Mouse (Mus musculus) embryonic facial prominence, embryonic 14.5 days (tissue): ENCODE results near the gene Sirt6. TPM values are rescaled to one million over a fixed set of nuclear protein-coding genes. Genes with fewer than 3 reads are reported as not detected.
A peak's percentile ranks its signal among the peaks of the same experiment; 100 is the strongest.

Experiments
- ATAC-seq: fragments of 200-750 bp; cut with Nextera tagmentation; 2 replicates; pipeline ENCODE4 v1.8.0; 2017; ENCODE audit warnings: low read depth, moderate number of reproducible peaks, moderate TSS enrichment
- DNase-seq: peaks from one replicate; pipeline ENCODE4 v3.0.0-alpha.2; 2015; ENCODE audit warnings: low spot score
- H3K27ac ChIP-seq: fragments of 300-500 bp; sonication (generic); replicated peaks from 2 replicates; pipeline ENCODE4 v1.5.1; 2014; ENCODE audit warnings: low read depth, mild to moderate bottlenecking, low read length, moderate library complexity
- H3K27me3 ChIP-seq: fragments of 300-500 bp; sonication (generic); replicated peaks from 2 replicates; pipeline ENCODE4 v1.6.1; 2014; ENCODE audit warnings: low read length; ENCODE audit not compliant: control insufficient read depth, insufficient read depth
- H3K36me3 ChIP-seq: fragments of 300-500 bp; sonication (generic); 2 replicates; pipeline ENCODE4 v1.6.1; 2014; ENCODE audit warnings: low read length, mixed read lengths; ENCODE audit not compliant: control insufficient read depth, insufficient read depth
- H3K4me1 ChIP-seq: fragments of 300-500 bp; sonication (generic); 2 replicates; pipeline ENCODE4 v1.6.1; 2014; ENCODE audit warnings: antibody characterized with exemption, low read length; ENCODE audit not compliant: control insufficient read depth, insufficient read depth
- H3K4me2 ChIP-seq: fragments of 300-500 bp; sonication (generic); 2 replicates; pipeline ENCODE4 v1.6.1; 2014; ENCODE audit warnings: low read depth, mild to moderate bottlenecking, low read length, moderate library complexity, mixed read lengths
- H3K4me3 ChIP-seq: fragments of 300-500 bp; sonication (generic); 2 replicates; pipeline ENCODE4 v1.5.1; 2014; ENCODE audit warnings: low read depth, mild to moderate bottlenecking, low read length
- H3K9ac ChIP-seq: fragments of 300-500 bp; sonication (generic); 2 replicates; pipeline ENCODE4 v1.6.1; 2014; ENCODE audit warnings: low read depth, mild to moderate bottlenecking, low read length, moderate library complexity, mixed read lengths
- H3K9me3 ChIP-seq: fragments of 300-500 bp; sonication (generic); 2 replicates; pipeline ENCODE4 v1.6.1; 2016; ENCODE audit warnings: low read length; ENCODE audit not compliant: control insufficient read depth
- WGBS: fragments of 180-500 bp; shearing (Covaris S2); extraction: QIAGEN DNeasy Blood & Tissue Kit; methylation state at CpG from one replicate; pipeline ENCODE4 v1.1.7; 2014; 5-methylcytosine and 5-hydroxymethylcytosine counted together
- polyA plus RNA-seq: library from polyadenylated mRNA; unstranded; fragments of >200 nt; fragmentation: Nextera tagmentation; extraction: Ambion mirVana; gene quantifications from 2 replicates; pipeline ENCODE4 v1.2.1, GENCODE M21; 2014

Gene Sirt6
- polyA plus RNA-seq, 1 experiment from 2014 or later = 24.4 TPM

DNA sequence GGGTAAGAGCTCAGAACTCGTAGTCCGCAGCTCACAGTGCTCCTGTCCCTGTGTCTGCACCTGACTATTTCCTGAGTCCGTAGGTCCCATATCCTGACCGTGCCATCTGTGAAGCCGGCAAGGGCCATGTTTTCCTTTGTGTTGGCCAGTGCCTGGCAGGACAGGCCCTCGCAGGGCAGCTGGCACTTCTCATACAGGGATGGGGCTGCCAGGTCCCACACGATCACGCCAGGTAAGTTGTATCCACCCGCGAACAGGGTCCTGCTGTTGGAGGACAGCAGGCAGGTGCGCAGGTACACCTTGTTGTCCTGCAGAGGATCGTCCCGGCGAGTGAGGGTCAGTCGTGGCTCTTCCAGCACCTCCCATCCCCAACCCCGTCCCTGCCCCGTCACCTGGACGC is 33.7 kb downstream of the Sirt6 start:
- ATAC-seq (no peak), DNase-seq (no peak)
- H3K4me3 ChIP-seq = no peak overlapping the region
- peaks cover 8% of the 10 kb centered on the region for H3K36me3 ChIP-seq
- WGBS = 73% methylated on average over 18 of the region's 18 CpGs
- no peaks in the 10 kb centered on the region for H3K27me3 ChIP-seq
- no peak overlapping the region for H3K9ac ChIP-seq
- H3K4me1 ChIP-seq = peaks cover 30% of the 10 kb centered on the region
- H3K27ac ChIP-seq = no peak overlapping the region
- no peaks in the 10 kb centered on the region for H3K9me3 ChIP-seq
- no peak overlapping the region for H3K4me2 ChIP-seq

DNA sequence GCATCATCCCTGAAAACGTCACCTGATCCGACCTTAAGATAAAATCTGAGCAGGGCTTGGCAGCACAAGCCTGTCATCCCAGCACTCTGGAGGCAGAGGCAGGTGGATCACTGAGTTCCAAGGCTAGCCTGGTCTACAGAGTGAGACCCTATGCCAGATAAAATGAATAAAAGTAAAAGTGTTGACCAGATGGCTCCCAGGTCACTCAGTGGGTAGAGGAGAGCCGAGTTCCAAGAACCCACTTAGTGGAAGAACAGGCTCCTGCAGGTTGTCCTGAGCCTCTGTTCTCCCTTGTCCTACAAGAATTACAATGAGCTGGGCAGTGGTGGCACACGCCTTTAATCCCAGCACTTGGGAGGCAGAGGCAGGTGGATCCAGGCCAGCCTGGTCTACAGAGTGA is 34.4 kb downstream of the Sirt6 start:
- DNase-seq (no peak), ATAC-seq (no peak)
- Histone ChIP-seq H3K27me3 (no peaks in the 10 kb centered on the region), H3K4me3 (no peak overlapping the region), H3K4me1 (peaks cover 30% of the 10 kb centered on the region), H3K27ac (no peak overlapping the region), H3K9ac (no peak overlapping the region), H3K4me2 (no peak overlapping the region), H3K36me3 (peaks cover 15% of the 10 kb centered on the region), H3K9me3 (no peaks in the 10 kb centered on the region)
- 73% methylated on average over 4 of the region's 4 CpGs for WGBS

DNA sequence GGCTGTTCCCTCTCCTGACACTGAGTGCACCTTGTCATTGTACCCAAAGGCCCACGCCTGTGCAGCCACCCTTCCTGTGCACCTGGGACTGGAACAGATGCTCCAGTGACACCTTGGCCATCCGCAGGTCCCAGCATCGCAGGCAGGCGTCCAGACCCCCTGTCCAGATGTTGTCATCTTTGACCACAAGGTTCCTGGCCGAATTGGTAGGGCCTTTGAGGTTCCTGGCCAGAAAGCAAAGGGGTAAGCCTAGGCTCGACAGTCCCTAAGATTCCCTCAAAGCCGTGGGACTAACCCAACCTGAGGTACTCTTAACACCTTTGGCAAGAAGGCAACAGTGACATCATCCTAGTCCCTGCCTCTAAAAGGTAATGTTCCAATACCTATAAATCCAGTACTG is 35.0 kb downstream of the Sirt6 start:
- no peak overlapping the region for H3K4me3 ChIP-seq
- ATAC-seq = no peak
- no peaks in the 10 kb centered on the region for H3K27me3 ChIP-seq
- H3K36me3 ChIP-seq = peaks cover 21% of the 10 kb centered on the region
- H3K9me3 ChIP-seq = no peaks in the 10 kb centered on the region
- DNase-seq = no peak
- 83% methylated on average over 7 of the region's 7 CpGs for WGBS
- no peak overlapping the region for H3K9ac ChIP-seq
- peaks cover 26% of the 10 kb centered on the region for H3K4me1 ChIP-seq
- no peak overlapping the region for H3K27ac ChIP-seq
- no peak overlapping the region for H3K4me2 ChIP-seq

DNA sequence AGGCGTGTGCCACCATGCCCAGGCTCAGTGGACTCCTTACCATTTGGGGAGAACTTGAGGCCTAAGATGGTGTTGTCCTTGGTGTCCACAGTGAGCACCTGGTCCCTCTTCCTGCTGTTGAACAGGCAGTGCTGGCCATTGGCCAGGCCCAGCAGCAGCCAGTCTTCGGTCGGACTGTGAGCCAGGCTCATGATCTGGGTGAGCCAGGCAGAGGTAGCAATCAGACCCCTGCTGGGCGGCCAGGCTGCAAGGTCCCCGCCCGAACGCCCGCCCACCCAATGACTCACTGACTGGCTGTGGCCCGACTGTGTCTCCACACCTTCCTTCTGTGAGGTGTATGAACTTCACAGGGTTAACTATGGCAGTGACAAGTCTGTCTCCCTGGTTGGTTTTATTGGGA is 35.8 kb downstream of the Sirt6 start:
- H3K36me3 ChIP-seq = peaks cover 29% of the 10 kb centered on the region
- no peak overlapping the region for H3K4me3 ChIP-seq
- 65% methylated on average over 8 of the region's 9 CpGs for WGBS
- H3K27me3 ChIP-seq = no peaks in the 10 kb centered on the region
- no peaks in the 10 kb centered on the region for H3K9me3 ChIP-seq
- no peak for DNase-seq
- no peak overlapping the region for H3K4me2 ChIP-seq
- H3K27ac ChIP-seq = no peak overlapping the region
- no peak for ATAC-seq
- peaks cover 20% of the 10 kb centered on the region for H3K4me1 ChIP-seq
- H3K9ac ChIP-seq = no peak overlapping the region

DNA sequence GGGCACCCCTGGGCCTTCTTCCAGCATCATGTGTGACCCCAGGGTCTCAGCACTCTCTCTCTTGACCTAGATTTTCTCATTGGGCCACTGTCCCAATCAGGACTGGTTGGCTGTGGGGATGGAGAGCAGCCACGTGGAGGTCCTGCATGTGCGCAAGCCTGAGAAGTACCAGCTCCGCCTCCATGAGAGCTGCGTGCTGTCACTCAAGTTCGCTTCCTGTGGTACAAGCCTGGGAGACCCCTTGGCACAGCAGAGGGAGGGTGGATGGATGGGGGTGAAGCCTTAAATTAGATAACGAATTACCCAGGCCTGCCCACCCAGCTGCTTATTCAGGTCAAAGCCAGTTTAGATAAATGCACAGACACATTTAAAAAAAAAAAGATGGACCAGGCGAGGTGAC is 38.9 kb downstream of the Sirt6 start:
- DNase-seq = no peak

DNA sequence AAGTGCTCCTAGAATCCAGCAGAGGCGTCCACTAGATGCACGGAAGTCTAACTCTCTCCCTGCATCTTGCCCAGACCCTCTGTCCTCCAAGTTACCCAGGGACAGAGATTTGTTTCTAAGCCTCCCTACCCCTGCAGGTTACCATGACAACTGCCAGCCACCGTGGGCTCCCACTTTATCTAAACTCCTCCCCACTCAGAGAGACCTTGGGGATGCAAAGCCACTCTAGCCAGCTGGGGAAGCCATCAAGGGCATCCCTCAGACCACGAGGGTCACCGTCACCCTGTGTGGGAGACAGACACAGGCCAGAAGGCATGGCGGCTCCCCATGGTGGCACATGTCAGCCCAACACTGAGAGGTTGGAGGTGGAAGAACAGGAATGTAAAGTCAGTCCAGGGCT is 44.2 kb downstream of the Sirt6 start:
- Histone ChIP-seq H3K27me3 (no peaks in the 10 kb centered on the region), H3K4me1 (peaks cover 9% of the 10 kb centered on the region; the same call in 1 of the 2 replicates), H3K9ac (no peak overlapping the region), H3K4me3 (no peak overlapping the region), H3K9me3 (no peaks in the 10 kb centered on the region), H3K27ac (no peak overlapping the region), H3K36me3 (peaks cover 61% of the 10 kb centered on the region), H3K4me2 (no peak overlapping the region)
- DNase-seq (no peak), ATAC-seq (no peak)
- WGBS = 64% methylated on average over 6 of the region's 6 CpGs

More for the DNA sequence above, 38.9 kb downstream of the Sirt6 start:
- no peaks in the 10 kb centered on the region for H3K4me1 ChIP-seq
- no peak overlapping the region for H3K4me3 ChIP-seq
- no peak overlapping the region for H3K9ac ChIP-seq
- no peaks in the 10 kb centered on the region for H3K9me3 ChIP-seq
- no peak overlapping the region for H3K4me2 ChIP-seq
- H3K27me3 ChIP-seq = no peaks in the 10 kb centered on the region
- H3K36me3 ChIP-seq = peaks cover 59% of the 10 kb centered on the region
- H3K27ac ChIP-seq = no peak overlapping the region
- ATAC-seq = no peak
- WGBS = 61% methylated on average over 7 of the region's 7 CpGs

DNA sequence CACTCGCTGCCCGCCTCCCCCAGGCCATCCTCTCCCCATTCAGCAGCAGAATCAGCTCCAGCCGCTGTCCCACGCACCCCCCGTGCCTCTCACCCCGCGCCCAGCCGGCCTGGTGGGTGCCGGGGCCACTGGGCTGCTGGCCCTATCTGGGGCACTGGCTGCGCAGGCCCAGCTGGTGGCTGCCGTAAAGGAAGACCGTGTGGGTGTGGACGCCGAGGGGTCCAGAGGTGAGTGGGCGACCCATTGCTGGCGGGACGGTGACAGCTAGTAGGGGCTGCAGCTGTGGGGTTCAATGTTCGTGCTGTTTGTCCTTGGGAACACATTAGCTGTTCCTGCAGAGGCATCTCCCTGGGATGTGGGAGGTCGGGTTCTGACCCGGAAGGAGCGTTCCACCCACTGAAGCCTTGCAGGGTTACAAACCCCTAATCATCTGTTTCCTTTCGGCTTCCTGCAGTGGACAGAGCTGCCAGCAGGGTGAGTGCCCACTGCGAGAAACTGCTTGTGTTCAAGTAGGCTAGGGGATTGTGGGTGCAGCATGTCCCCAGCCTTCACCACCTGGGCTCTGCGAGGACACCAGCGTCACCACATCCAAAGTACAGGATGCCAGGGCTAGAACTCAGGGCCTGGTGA is 47.0 kb downstream of the Sirt6 start:
- DNase-seq = no peak
- ATAC-seq = no peak
- Histone ChIP-seq H3K27me3 (no peaks in the 10 kb centered on the region), H3K27ac (no peak overlapping the region), H3K9ac (no peak overlapping the region), H3K9me3 (no peaks in the 10 kb centered on the region), H3K4me2 (no peak overlapping the region; the same call in 1 of the 2 replicates), H3K4me1 (peaks cover 17% of the 10 kb centered on the region), H3K4me3 (no peak overlapping the region), H3K36me3 (peaks cover 46% of the 10 kb centered on the region)
- WGBS = 30% methylated on average over 16 of the region's 25 CpGs

DNA sequence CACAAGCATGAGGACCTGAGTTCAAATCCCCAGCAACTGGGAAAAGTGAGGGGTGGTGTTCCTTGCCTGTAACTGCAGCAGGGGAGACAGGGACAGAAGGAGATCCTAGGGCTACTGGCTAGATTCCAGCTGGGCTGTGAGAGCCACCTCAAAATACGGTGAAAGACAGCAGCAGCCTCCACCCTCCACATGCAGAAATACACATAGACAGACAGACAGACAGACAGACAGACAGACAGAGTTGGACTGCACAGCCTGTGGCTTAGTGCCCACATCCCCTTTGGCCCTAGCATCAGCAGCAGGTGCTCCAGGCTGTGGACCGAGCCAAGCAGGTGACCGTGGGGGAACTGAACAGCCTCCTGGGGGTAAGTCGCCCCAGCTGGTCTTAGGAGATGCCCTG is 47.6 kb downstream of the Sirt6 start:
- Histone ChIP-seq H3K27ac (no peak overlapping the region), H3K4me1 (peaks cover 20% of the 10 kb centered on the region), H3K9ac (no peak overlapping the region), H3K4me3 (no peak overlapping the region), H3K4me2 (no peak overlapping the region; the same call in 1 of the 2 replicates), H3K36me3 (peaks cover 40% of the 10 kb centered on the region), H3K9me3 (no peaks in the 10 kb centered on the region), H3K27me3 (no peaks in the 10 kb centered on the region)
- no peak for DNase-seq
- ATAC-seq = no peak
- WGBS = 48% methylated on average over 2 of the region's 4 CpGs

DNA sequence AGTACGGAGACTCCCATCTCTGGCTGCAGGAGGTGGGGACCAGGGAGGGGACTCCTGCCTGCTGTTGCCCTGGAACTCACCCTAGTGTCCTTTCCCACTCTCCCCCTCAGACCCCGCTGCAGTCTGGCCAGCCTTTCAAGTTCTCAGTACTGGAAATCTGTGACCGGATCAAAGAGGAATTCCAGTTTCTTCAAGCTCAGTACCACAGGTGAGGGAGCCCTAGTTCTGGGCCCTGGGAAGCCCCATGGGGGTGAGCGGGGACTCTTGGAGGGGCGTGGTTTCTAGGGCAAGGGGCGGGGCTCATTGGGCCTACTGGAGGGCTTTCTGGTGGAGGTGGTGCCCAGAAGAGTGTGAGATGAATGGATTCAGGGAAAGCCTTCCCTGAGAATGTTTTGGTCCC is 51.9 kb downstream of the Sirt6 start:
- Histone ChIP-seq H3K27ac (peak overlapping the region; percentile 58), H3K4me3 (peak overlapping the region; percentile 68), H3K4me1 (peaks cover 38% of the 10 kb centered on the region), H3K9me3 (no peaks in the 10 kb centered on the region), H3K9ac (peak overlapping the region; percentile 78), H3K27me3 (0 out of 2 replicates have a peak, but pooled peaks cover 5% of the 10 kb centered on the region), H3K4me2 (peak overlapping the region; percentile 89), H3K36me3 (peaks cover 12% of the 10 kb centered on the region; the same call in 1 of the 2 replicates)
- ATAC-seq (no peak), DNase-seq (no peak)
- under 1% methylated on average over 6 of the region's 6 CpGs for WGBS
